Mouse (Mus musculus): ENCODE results near the gene Ghrh. TPM values are rescaled to one million over a fixed set of nuclear protein-coding genes. Genes with fewer than 3 reads are reported as not detected.
"Not testable (repeated sequence)": the region's sequence is repeated elsewhere in the genome, so short reads cannot be mapped to it uniquely, and the experiment has no call there.

Ghrh gene
- 1.1 TPM in 1 of 2 replicates, not detected in the other for polyA plus RNA-seq (2012; ENCODE audit: insufficient read depth, low replicate concordance)

DNA sequence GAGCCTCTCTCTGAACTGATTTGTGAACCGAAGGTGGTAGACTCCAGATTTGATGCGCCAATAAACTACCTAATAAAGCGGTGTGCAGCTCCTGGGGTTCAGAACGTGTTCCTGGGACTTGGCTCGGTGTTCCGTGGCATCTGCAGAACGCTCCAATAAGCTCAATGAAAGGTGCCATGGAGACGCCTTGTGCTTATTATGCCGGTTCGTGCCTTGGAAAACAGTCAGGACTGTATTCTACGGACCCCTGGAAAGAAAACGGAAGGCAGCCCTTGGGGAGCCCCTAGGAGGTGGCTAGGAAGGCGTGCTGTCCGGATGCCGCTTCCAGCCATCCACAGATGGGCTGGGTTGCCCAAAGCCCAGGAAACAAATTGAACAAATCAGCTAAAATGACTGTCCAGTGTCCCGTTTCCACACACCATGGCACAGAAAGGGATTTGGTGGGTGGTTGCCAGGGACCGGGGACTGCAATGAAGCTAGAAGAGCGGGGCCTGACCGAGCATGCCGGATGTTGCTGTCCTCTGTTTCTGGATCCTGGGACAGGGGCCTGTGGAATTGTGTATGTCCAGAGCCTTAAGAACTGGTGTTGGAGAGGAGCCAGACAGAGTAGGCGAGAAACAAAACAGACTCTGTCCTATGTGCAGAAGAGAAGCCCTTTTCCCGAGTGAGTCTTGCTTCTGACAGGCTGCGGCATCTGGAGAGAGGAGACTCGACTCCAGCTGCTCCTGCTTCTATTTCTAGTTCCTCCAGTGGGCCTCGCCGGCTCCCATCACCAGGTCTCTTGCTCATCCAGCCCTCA is at the start of gene Ghrh:
Gene Ghrh (minus strand): TSS at position 146 of the 799 bp plus-strand sequence.
- no peak for TF ChIP-seq GATA1 (IDR thresholded peaks at IDR 0.05; ENCODE audit: borderline replicate concordance, low read length)
- TF ChIP-seq FLI1 (IDR thresholded peaks at IDR 0.05; ENCODE audit: low read length), result no peak
- H3K4me3 ChIP-seq (replicated peaks), result no peak within 1 kb of the TSS
- peaks cover 32% of the 10 kb centered on the region for H3K4me1 ChIP-seq
- peaks cover 68% of the 10 kb centered on the region for H3K27me3 ChIP-seq (replicated peaks)
- no peaks in the 10 kb centered on the region for H3K9me3 ChIP-seq
- no peaks in the 10 kb centered on the region for H3K36me3 ChIP-seq (replicated peaks; ENCODE audit: low read length)

DNA sequence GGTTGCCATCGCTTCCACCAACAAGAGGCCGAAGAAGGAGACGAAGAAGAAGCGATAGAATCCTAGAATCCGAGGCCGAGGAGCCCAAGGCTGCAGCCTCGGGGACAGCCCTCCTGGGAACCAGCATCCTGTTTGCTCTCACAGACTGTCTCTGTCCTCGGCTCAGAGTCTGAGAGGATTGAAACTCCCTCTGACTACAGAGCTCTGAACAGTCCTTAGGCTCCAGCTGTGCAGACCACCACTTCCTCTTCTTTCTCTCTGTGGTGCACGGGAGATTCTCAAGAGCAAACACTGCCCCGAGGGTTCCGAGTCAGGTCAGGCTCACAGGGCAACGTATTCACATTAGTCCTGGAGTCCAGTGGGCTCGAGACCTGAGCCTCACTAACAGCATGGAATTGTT is 48.7 kb upstream of the Ghrh start:
- peaks cover 8% of the 10 kb centered on the region for H3K9me3 ChIP-seq
- H3K27me3 ChIP-seq (replicated peaks), result no peaks in the 10 kb centered on the region
- peaks cover 39% of the 10 kb centered on the region for H3K4me1 ChIP-seq
- TF ChIP-seq GATA1 (IDR thresholded peaks at IDR 0.05; ENCODE audit: borderline replicate concordance, low read length) (no peak), FLI1 (IDR thresholded peaks at IDR 0.05; ENCODE audit: low read length) (no peak)
- H3K36me3 ChIP-seq (replicated peaks; ENCODE audit: low read length), result peaks cover 75% of the 10 kb centered on the region
- H3K4me3 ChIP-seq (replicated peaks), result no peak overlapping the region

DNA sequence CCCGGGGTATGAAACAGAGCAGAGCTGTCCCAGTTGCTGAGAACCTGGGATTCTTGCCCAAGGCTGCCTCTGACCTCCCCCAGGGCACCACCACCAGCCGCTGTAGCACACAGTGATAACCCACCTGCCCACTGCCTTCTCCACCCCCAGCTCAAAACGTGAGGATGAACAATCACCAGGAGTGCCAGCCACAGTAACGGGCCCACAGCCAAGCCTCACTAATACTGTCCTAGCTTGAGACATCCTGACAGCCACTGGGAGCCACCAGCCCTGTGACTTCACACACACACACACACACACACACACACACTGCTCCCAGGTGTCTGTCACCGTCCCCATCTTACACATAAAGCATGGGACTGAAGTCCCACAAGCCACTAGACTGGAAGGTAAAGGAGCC is 48.1 kb upstream of the Ghrh start:
- TF ChIP-seq FLI1 (IDR thresholded peaks at IDR 0.05; ENCODE audit: low read length) (no peak), GATA1 (IDR thresholded peaks at IDR 0.05; ENCODE audit: borderline replicate concordance, low read length) (no peak)
- peaks cover 45% of the 10 kb centered on the region for H3K4me1 ChIP-seq
- no peak overlapping the region for H3K4me3 ChIP-seq (replicated peaks)
- H3K36me3 ChIP-seq (replicated peaks; ENCODE audit: low read length), result peaks cover 81% of the 10 kb centered on the region
- peaks cover 8% of the 10 kb centered on the region for H3K9me3 ChIP-seq
- H3K27me3 ChIP-seq (replicated peaks), result no peaks in the 10 kb centered on the region

DNA sequence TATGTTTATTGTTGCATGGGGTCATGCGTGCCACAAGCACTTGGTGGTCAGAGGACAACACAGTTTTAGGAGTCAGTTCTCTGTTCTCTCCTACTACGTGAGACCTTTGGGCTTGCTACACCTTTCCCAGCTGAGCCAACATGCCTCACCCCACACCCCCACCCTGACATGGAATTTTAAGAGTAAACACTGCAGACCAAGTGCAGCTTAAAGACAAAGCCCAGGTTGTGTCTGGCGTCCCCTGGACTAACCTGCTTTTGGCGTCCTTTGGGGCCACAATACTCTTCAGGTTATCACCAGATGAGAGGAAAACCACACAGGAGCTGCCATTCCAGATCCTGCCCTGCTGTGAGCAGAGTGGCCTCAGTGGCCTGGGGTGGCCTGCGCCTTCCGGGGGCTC is 47.6 kb upstream of the Ghrh start:
- Histone ChIP-seq H3K36me3 (replicated peaks; ENCODE audit: low read length) (peaks cover 86% of the 10 kb centered on the region), H3K4me3 (replicated peaks) (no peak overlapping the region), H3K27me3 (replicated peaks) (no peaks in the 10 kb centered on the region), H3K4me1 (peaks cover 45% of the 10 kb centered on the region), H3K9me3 (peaks cover 8% of the 10 kb centered on the region)
- no peak for TF ChIP-seq FLI1 (IDR thresholded peaks at IDR 0.05; ENCODE audit: low read length)
- no peak for TF ChIP-seq GATA1 (IDR thresholded peaks at IDR 0.05; ENCODE audit: borderline replicate concordance, low read length)

- H3K4me3 ChIP-seq (replicated peaks), result no peak overlapping the region
- peaks cover 94% of the 10 kb centered on the region for H3K36me3 ChIP-seq (replicated peaks; ENCODE audit: low read length)
- no peaks in the 10 kb centered on the region for H3K27me3 ChIP-seq (replicated peaks)
- no peak for TF ChIP-seq GATA1 (IDR thresholded peaks at IDR 0.05; ENCODE audit: borderline replicate concordance, low read length)
- peaks cover 8% of the 10 kb centered on the region for H3K9me3 ChIP-seq
- peaks cover 43% of the 10 kb centered on the region for H3K4me1 ChIP-seq
These were observed 46.2 kb upstream of the Ghrh start for GRCm38 (mm10) chr2:157393549-157393948.

DNA sequence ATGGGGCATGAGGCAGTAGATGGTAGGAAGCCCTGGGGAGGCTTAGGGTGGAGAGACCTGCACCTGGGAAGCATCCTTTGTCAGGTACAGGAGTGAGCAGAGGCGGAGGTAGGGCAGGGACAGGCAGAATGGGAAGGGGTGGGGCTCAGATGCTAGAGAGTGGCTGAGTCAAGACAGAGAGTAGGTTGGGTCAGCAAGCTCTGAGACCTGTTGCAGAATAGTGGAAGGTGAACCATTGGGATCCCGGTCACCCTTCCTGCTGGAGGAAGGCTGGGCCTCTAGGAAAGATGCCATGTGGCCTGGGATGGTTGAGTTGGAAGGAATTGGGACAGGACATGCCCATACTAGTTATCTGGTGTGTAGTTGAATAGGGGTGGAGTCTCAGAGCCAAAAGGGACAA is 45.0 kb upstream of the Ghrh start:
- peaks cover 93% of the 10 kb centered on the region for H3K36me3 ChIP-seq (replicated peaks; ENCODE audit: low read length)
- H3K4me3 ChIP-seq (replicated peaks), result peak overlapping the region; percentile 40
- 0 out of 2 replicates have a peak, but pooled peaks cover 3% of the 10 kb centered on the region for H3K9me3 ChIP-seq
- TF ChIP-seq GATA1 (IDR thresholded peaks at IDR 0.05; ENCODE audit: borderline replicate concordance, low read length), result no peak
- no peak for TF ChIP-seq FLI1 (IDR thresholded peaks at IDR 0.05; ENCODE audit: low read length)
- H3K27me3 ChIP-seq (replicated peaks), result no peaks in the 10 kb centered on the region
- H3K4me1 ChIP-seq, result peaks cover 47% of the 10 kb centered on the region

GRCm38 (mm10) chr2:157389591-157389921 is 42.2 kb upstream of the Ghrh start:
- peaks cover 56% of the 10 kb centered on the region for H3K4me1 ChIP-seq
- no peaks in the 10 kb centered on the region for H3K27me3 ChIP-seq (replicated peaks)
- H3K36me3 ChIP-seq (replicated peaks; ENCODE audit: low read length), result peaks cover 93% of the 10 kb centered on the region
- 0 out of 2 replicates have a peak, but pooled peaks cover 3% of the 10 kb centered on the region for H3K9me3 ChIP-seq
- TF ChIP-seq FLI1 (IDR thresholded peaks at IDR 0.05; ENCODE audit: low read length), result no peak
- TF ChIP-seq GATA1 (IDR thresholded peaks at IDR 0.05; ENCODE audit: borderline replicate concordance, low read length), result no peak
- H3K4me3 ChIP-seq (replicated peaks), result no peak overlapping the region

- H3K27me3 ChIP-seq (replicated peaks); H3K4me3 ChIP-seq (replicated peaks); H3K9me3 ChIP-seq: not testable (repeated sequence)
- H3K36me3 ChIP-seq (replicated peaks; ENCODE audit: low read length), result peaks cover 90% of the 10 kb centered on the region
- H3K4me1 ChIP-seq, result peaks cover 56% of the 10 kb centered on the region
These were observed 41.7 kb upstream of the Ghrh start for GRCm38 (mm10) chr2:157388901-157389590.

- H3K4me1 ChIP-seq, result peaks cover 32% of the 10 kb centered on the region
- peaks cover 87% of the 10 kb centered on the region for H3K36me3 ChIP-seq (replicated peaks; ENCODE audit: low read length)
- no peaks in the 10 kb centered on the region for H3K9me3 ChIP-seq
These were observed 37.5 kb upstream of the Ghrh start for GRCm38 (mm10) chr2:157384836-157385235.

GRCm38 (mm10) chr2:157376995-157377394 is 29.7 kb upstream of the Ghrh start:
- H3K4me3 ChIP-seq (replicated peaks), result no peak overlapping the region
- no peaks in the 10 kb centered on the region for H3K9me3 ChIP-seq
- no peaks in the 10 kb centered on the region for H3K27me3 ChIP-seq (replicated peaks)
- peaks cover 72% of the 10 kb centered on the region for H3K36me3 ChIP-seq (replicated peaks; ENCODE audit: low read length)
- H3K4me1 ChIP-seq, result peaks cover 46% of the 10 kb centered on the region
- TF ChIP-seq GATA1 (IDR thresholded peaks at IDR 0.05; ENCODE audit: borderline replicate concordance, low read length), result no peak
- TF ChIP-seq FLI1 (IDR thresholded peaks at IDR 0.05; ENCODE audit: low read length), result no peak

More at GRCm38 (mm10) chr2:157384836-157385235, 37.5 kb upstream of the Ghrh start:
- Histone ChIP-seq H3K4me3 (replicated peaks) (no peak overlapping the region), H3K27me3 (replicated peaks) (no peaks in the 10 kb centered on the region)
- TF ChIP-seq FLI1 (IDR thresholded peaks at IDR 0.05; ENCODE audit: low read length) (no peak), GATA1 (IDR thresholded peaks at IDR 0.05; ENCODE audit: borderline replicate concordance, low read length) (no peak)
